In the genomic region with DNA sequence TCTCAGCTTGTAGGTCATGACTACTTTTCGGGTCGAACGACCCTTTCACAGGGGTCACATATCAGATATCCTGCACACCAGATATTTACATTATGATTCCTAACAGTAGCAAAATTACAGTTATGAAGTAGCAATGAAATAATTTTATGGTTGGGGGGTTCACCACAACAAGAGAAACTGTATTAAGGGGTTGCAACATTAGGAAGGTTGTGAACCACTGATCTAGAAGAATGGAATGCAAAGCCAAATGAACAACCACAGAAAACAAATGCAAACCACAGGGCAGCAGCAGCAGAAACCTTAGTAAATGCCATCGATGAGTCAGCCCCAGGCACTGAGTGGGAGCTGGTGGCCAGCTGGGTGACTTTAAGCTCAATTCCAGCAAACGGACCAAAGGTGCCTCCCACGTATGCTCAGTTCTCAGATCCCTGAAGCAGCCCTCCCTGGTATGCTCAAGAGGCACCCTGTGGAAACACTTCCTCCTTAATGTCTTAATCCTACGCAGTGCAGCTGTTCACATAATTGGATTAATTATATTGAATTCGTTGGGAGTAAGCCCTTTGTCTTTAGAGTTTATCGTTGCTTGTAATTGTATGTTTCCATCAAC, we compare ENCODE assay signal across 18 mouse cellular contexts.
DNase-seq lines count a peak whose midpoint lies in the region; ATAC-seq and TF ChIP-seq lines count a peak whose summit lies in the region.
"Had no signal": no experiment of that assay in that cellular context is flagged by ENCODE, and none has a peak within 500 bp of the region (broad histone marks: within the 10 kb centered on the region; RNA-seq: fewer than 3 reads in every experiment).

No protein-coding gene starts in this region.

- no peaks in the 10 kb centered on the region for H3K9me3 ChIP-seq in kidney, embryonic 14.5 days (ENCODE audit: control insufficient read depth, low read length)
- H3K9me3 ChIP-seq: embryonic facial prominence, embryonic 12.5 days; heart, embryonic 13.5 days; hindbrain, embryonic 15.5 days; liver, embryonic 15.5 days; midbrain, embryonic 15.5 days had no signal

- no peak for TF ChIP-seq POLR2A in brain, embryonic 14.5 days (IDR thresholded peaks at IDR 0.05; ENCODE audit: borderline replicate concordance, extremely low read depth, insufficient read depth, insufficient read length, poor library complexity, severe bottlenecking)

- ATAC-seq in kidney, embryonic 14.5 days (ENCODE audit: low FRiP score, low TSS enrichment) = peak; percentile 78; the same call in 1 of the 2 replicates
- ATAC-seq in megakaryocyte-erythroid progenitor cell, adult 5-6 weeks (replicated peaks; ENCODE audit: low FRiP score, low TSS enrichment, poor library complexity, severe bottlenecking) = no peak
- ATAC-seq: midbrain, embryonic 15.5 days had no signal

- H3K27ac ChIP-seq in kidney, embryonic 14.5 days (ENCODE audit: low read depth, low read length) = no peak overlapping the region
- H3K27ac ChIP-seq: embryonic facial prominence, embryonic 12.5 days; heart, embryonic 13.5 days; hindbrain, embryonic 15.5 days; liver, embryonic 15.5 days; midbrain, embryonic 15.5 days; stomach, postnatal 0 days had no signal

- H3K27me3 ChIP-seq in kidney, embryonic 14.5 days (ENCODE audit: control insufficient read depth, insufficient read depth, low read length) = no peaks in the 10 kb centered on the region
- H3K27me3 ChIP-seq: embryonic facial prominence, embryonic 12.5 days; heart, embryonic 13.5 days; hindbrain, embryonic 15.5 days; liver, embryonic 15.5 days; midbrain, embryonic 15.5 days had no signal

- H3K4me2 ChIP-seq in kidney, embryonic 14.5 days (replicated peaks; ENCODE audit: low read depth, low read length) = no peak overlapping the region
- H3K4me2 ChIP-seq: embryonic facial prominence, embryonic 12.5 days; heart, embryonic 13.5 days; hindbrain, embryonic 15.5 days; liver, embryonic 15.5 days; midbrain, embryonic 15.5 days had no signal

- H3K9ac ChIP-seq in kidney, embryonic 14.5 days (ENCODE audit: low read depth, low read length) = no peak overlapping the region
- H3K9ac ChIP-seq: embryonic facial prominence, embryonic 12.5 days; heart, embryonic 13.5 days; hindbrain, embryonic 15.5 days; liver, embryonic 15.5 days; midbrain, embryonic 15.5 days had no signal

- TF ChIP-seq CTCF in brain, embryonic 14.5 days (IDR thresholded peaks at IDR 0.05; ENCODE audit: borderline replicate concordance, extremely low read depth, insufficient read depth, insufficient read length) = no peak

- DNase-seq in kidney, postnatal 14 days = no peak
- DNase-seq in 3134 (ENCODE audit: extremely low read depth, insufficient read length, low spot score) = peak; percentile 49
- peak; percentile 70 for DNase-seq in 3T3-L1 (ENCODE audit: low read depth, low spot score)
- peak; percentile 7 for DNase-seq in brain, embryonic 14.5 days (ENCODE audit: low read depth)
- DNase-seq in gastrocnemius, adult 18-20 months (ENCODE audit: low spot score) = no peak
- DNase-seq: cerebellum, adult 2 months; heart, postnatal 36 days; kidney, adult 2 months; lung, postnatal 10 days; thymus, postnatal 14 days had no signal

- 64% methylated on average over 9 of the region's 9 CpGs for WGBS in kidney, embryonic 14.5 days

- no peaks in the 10 kb centered on the region for H3K4me1 ChIP-seq in kidney, embryonic 14.5 days (ENCODE audit: control insufficient read depth, insufficient read depth, low read length)
- H3K4me1 ChIP-seq: embryonic facial prominence, embryonic 12.5 days; heart, embryonic 13.5 days; hindbrain, embryonic 15.5 days; liver, embryonic 15.5 days; midbrain, embryonic 15.5 days had no signal

- no peaks in the 10 kb centered on the region for H3K36me3 ChIP-seq in kidney, embryonic 14.5 days (ENCODE audit: control insufficient read depth, insufficient read depth, low read length)
- H3K36me3 ChIP-seq: embryonic facial prominence, embryonic 12.5 days; heart, embryonic 13.5 days; hindbrain, embryonic 15.5 days; liver, embryonic 15.5 days; midbrain, embryonic 15.5 days had no signal

- H3K4me3 ChIP-seq in kidney, embryonic 14.5 days (ENCODE audit: low read length) = no peak overlapping the region
- H3K4me3 ChIP-seq: embryonic facial prominence, embryonic 12.5 days; heart, embryonic 13.5 days; hindbrain, embryonic 15.5 days; liver, embryonic 15.5 days; midbrain, embryonic 15.5 days had no signal

Comparison
In these comparisons a context has a peak if more than half of its experiments do, and no peak if none do; other contexts are left out.
1. DNase-seq: peak in 3134 (single experiment), 3T3-L1 (single experiment) and brain, embryonic 14.5 days (single experiment); none in kidney, postnatal 14 days (single experiment) and gastrocnemius, adult 18-20 months (single experiment).